Mouse (Mus musculus): ENCODE measurements at regions not wholly inside any gene's neighbourhood (a gene's known extent, or its start where the extent isn't known, plus 50 kb on each side); places are given as distances from the start of the nearest gene placed in this dataset.
A peak's percentile ranks its signal among the peaks of the same experiment; 100 is the strongest.

DNA sequence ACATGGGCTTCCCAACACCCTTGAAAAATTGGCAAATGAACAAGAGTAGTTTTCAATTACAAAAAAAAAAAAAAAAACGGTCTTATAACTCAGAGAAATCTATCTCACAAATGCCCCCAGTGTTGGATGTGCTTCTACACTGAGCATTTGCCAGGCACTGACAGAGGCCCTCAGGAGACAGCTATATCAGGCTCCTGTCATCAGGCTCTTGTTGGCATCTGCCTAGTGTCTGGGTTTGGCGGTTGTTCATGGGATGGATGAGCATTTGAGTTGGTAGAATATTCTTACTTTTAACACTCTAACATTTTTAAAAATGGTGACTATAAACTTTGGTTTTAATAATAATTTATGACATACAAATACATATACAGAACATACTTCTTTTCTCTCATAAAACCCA lies 1555.4 kb upstream of the Map3k7 start:
- no peak for DNase-seq

DNA sequence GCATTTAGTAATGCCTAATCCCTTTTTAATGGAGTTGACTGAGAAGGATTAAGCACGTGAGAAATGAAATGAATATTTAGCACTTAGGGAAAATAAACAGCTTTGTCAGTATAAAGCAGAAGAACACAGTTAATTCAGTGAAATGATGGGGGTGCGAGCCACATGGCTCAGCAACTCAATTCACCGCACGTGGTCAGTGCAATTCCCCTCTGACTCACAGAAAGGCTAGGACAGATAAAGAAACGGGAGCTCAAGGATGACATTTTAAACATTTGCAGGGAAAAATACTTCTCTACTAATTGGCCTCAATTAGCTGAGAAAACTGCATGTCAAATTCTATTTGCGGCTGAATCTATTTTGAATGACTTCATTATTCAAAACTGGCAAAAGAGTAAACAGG lies 1516.3 kb upstream of the Map3k7 start:
- no peak for DNase-seq

- DNase-seq = peak; percentile 39 to 60
Measured at GRCm38 (mm10) chr4:30450395-30450794, 1513.5 kb upstream of the Map3k7 start.

DNA sequence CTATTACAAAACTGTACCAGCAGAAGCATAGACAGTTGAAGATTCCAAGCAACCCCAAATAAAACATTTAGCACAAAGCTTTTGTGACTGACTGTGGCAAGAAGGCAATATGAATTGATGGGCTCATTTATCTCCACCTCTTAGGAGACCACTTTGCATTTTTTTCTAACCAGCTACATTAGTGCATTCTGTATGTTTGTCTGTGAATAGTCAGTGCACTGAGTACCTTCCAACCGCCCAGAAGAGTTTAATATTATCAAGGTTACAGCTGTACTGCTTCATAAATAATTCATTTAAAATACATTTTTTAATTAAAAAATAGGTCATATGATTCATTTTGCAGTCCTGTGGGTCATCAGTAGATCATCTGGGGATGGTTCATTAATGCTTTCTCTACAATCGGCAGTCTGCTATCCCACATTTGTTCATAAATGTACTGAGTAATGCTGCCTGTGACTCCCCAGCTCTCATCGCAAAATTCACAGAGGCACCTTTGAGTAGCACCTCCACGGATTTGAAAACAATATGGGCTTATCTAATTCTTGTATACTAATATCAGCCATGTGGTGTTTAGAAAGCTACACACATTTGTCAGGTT lies 1496.5 kb upstream of the Map3k7 start:
- no peak for DNase-seq

DNA sequence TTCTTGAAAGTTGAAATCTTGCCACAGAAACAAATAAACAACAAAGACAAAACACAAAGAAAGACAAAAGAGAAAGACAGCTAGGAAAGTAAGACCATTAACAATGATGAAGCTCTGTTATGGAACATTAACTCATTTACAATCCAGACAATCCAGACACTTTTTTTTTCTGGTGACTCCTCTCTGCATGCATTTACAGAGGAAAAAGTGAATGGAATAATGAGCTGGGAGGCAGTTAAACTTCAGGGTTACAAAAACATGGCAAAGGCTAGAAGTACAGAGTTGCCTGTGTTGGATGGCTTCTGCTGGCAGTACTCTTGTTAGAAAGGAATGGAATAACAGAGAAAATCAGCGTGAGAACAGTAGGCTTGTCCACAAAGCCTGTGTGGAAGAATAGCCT lies 1487.3 kb upstream of the Map3k7 start:
- no peak for DNase-seq

DNA sequence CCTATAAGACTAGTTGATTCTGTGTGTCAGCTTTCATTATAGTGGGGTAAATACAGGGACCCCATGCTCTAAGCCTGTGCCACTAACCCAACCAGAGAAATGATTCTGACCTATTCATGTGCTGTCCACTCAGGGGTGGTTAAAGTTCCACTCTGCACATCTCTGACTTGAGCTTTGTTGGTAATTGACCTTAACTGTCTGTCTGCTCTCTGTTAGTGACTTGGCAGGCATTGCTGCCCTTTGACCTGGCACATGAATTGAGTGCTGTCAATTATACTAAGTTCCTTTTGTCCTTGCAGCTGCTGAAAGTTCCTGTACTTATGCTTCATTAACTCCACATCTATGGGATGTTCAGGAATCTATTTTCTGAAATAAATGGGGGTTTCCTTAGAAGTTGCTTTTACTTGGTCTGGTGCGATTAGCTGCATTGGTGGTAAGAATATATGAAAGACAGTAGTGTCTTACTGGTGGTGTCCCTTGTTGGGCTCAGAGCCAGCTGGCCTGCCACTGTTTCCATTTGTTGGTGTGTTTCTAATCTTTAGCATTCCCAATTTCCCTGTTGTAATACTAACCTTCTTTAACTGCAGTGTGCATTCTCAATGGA lies 1463.7 kb upstream of the Map3k7 start:
- no peak for DNase-seq

Data from cerebellum, postnatal 14 days (tissue).